Mouse (Mus musculus) spleen, postnatal 14 days (tissue): ENCODE measurements around the gene Cox6a2.
"Not testable (repeated sequence)": the region's sequence is repeated elsewhere in the genome, so short reads cannot be mapped to it uniquely, and the experiment has no call there.

Experiments used
- DNase-seq, 2 experiments: peaks; one replicate each; pipeline ENCODE4 v3.0.0; 2021 to 2022; ENCODE audit warnings: low spot score in 2 of 2

Gene Cox6a2

GRCm38 (mm10) chr7:128234796-128235195 is 28.6 kb upstream of the Cox6a2 start:
- no peak for DNase-seq

- no peak for DNase-seq
These were observed 25.6 kb upstream of the Cox6a2 start for GRCm38 (mm10) chr7:128231741-128232140.

DNA sequence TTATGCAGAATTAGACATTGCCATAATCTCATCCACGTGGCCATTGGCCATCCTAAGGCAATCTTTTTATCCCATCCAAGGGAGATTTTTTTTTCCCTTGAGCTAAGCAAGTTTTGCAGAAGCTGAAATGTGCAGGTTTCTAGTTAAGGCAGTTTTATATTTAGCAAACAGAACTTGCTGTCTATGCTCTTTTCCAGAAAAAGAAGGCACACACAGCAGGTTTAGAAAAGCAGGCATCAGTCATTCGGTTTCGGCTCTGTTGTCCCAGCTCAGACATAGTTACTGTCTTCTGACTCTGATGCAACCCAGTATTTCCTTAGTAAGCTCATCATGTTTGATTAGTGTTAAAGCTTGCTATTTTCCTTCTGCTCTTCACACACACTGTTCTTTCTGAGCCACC is 14.7 kb upstream of the Cox6a2 start:
- DNase-seq: no peak

GRCm38 (mm10) chr7:128219952-128220351 is 13.8 kb upstream of the Cox6a2 start:
- DNase-seq: no peak

DNA sequence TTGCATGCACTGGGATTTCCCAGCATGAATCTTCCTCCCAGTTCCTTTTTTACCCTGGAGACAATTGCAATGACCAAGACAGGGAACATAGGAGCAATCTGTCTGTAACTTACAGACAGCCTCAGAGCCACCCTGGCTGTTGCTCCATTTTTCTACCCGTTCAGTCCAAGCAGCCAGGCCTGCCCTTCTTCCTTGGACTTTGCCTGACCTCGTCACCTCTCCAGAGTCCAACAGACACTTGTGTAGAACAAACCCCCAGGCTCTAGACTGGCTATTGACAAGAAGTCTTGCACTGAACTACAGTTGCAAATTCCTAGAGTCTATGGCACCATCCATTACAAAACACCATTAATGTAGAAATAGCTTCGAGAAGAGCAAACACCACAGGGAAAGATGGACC is 3.6 kb upstream of the Cox6a2 start:
- no peak for DNase-seq

GRCm38 (mm10) chr7:128208187-128208586 is 2.0 kb upstream of the Cox6a2 start:
- peak in 1 of 2 experiments; percentile 47 for DNase-seq

DNA sequence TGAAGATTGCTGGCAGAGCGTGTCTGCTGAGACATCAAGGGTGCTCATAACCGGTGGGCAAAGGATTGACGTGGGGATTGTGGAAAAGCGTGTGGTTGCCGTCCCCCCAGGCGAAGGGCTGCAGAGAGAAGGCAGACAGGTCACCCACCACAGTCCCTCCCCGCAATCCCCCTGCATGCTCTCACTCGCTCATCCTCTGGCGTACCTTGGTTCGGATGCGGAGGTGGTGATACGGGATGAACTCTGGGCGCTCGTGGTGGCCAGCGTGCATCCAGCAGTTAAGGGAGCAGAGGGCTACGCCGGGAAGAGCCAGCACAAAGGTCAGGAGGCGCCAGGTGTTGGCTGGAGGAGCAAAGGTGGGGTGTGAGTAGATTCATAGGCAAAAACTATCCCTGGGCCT is 492 bp downstream of the Cox6a2 start:
- no peak for DNase-seq

- DNase-seq: no peak
These were observed 2.0 kb downstream of the Cox6a2 start for GRCm38 (mm10) chr7:128204179-128204578.

DNA sequence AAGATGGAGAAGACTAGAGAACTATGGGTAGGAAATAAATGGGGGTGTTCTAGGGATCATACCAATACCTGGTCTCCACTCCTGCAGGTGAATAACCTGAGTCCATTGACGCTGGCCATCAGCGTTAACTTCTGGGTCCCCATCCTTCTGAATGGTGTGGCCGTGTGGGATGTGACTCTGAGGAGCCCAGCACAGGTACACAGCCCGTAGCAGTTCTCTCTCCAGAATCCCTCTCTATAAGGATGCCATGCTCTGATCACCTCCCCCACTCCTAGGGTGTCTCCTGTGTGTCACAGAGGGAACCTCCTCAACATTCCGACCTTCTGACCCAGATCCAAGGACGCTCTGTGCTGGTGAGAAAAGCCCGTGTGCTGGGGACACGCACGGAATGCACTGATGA is 3.1 kb downstream of the Cox6a2 start:
- DNase-seq: no peak

- no peak for DNase-seq
These were observed 4.6 kb downstream of the Cox6a2 start for GRCm38 (mm10) chr7:128201607-128202006.

GRCm38 (mm10) chr7:128181691-128182090 is 24.5 kb downstream of the Cox6a2 start:
- peak in 1 of 2 experiments; percentile 13 for DNase-seq

GRCm38 (mm10) chr7:128180546-128180945 is 25.6 kb downstream of the Cox6a2 start:
- no peak for DNase-seq

DNA sequence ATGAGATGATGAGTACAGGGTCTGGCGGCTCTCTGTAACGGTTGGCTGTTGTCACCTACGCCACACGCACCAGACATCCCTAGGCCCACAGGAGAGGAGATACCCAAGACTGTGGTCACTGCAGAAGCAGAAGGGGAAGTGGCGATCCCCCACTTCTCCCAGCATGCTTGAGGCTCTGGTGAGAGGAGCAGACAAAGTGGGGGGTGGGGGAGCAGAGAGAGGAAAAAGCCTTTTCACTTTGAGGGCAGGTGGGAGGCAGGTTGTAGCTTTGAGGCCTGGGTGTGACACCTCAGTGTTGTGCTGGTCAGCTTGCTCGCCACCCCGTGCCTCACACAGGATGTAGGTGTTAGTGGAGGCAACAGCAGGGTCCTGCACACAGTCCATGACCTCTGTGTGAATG is 26.1 kb downstream of the Cox6a2 start:
- DNase-seq: peak in 1 of 2 experiments; percentile 17

- no peak for DNase-seq
These were observed 27.8 kb downstream of the Cox6a2 start for GRCm38 (mm10) chr7:128178385-128178784.

DNA sequence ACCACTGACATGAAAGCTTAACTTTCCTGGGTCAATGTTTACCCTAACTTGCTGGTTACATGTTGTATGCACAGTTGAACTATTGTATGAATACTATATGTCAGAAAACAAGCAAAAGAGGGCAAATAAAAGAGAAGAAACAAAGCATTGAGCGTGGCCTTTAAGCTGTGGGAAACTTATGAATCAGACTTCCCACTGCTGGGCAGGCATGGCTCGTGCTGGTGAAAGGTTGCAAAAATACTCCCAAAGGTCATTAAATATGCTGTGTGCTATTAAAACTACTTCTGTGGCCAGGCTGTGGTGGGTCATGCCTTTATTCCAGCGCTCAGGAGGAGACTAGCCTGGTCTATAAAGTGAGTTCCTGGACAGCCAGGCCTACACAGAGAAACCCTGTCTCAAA is 36.2 kb downstream of the Cox6a2 start:
- DNase-seq: no peak

GRCm38 (mm10) chr7:128166391-128166790 is 39.8 kb downstream of the Cox6a2 start:
- DNase-seq: no peak

DNA sequence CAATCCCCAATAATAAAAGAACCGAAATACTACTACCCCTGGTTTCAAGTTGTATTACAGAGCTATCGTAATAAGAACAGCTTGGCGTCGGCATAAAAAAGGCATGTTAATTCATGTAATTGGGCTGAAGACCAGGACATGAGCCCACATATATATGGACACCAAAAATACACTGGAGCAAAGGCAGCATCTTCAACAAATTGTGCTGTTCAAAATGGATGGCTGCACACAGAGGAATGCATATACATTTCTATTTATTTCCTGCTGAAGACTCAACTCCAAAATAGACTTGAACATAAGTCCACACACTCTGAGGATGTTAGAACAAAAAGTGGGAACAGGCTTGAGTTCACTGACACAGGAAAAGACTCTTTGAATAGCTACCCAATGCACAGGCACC is 42.2 kb downstream of the Cox6a2 start:
- DNase-seq: no peak

DNA sequence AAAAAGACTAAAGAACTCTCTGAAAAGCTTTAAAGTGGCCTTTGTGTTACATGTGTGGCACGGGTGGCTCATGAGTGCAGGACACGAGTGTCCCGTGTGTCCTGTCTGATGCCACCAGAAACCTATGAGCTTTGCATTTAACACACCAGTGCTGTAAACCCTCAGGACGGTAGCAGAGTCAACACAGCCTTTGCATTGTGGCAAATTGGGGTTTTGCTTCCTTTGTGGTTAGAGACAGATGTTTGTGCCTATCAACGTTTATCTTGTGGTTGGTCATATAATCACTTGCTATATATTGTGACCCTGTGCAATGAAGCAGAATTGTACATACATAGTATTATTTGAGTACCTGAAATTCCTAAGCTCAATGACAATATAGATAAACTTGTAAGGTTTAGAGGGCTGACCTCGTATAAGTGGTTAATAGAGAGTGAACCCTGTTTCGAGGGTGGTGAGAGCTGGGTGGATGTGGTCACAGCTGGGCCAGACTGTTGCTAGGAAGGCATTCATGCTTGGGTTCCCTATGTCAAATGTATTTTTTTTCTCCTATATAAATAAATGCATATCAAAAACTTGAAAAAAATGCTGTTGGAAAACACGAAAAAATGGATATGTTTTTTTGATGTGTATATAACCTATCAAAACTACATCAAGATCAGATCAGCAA is 47.4 kb downstream of the Cox6a2 start:
- not testable (repeated sequence) for DNase-seq
